Mouse (Mus musculus): ENCODE results near the gene Rnf10.

The Rnf10 gene

GRCm38 (mm10) chr5:115193669-115194625, 78.8 kb downstream of the Rnf10 start, which contains the start of gene Cabp1:
Gene Cabp1 (minus strand): TSS chr5:115194381.
- DNase-seq, result peak; percentile 61 to 86

GRCm38 (mm10) chr5:115193226-115193625, 79.5 kb downstream of the Rnf10 start:
- DNase-seq, result peak; percentile 77 to 83

DNA sequence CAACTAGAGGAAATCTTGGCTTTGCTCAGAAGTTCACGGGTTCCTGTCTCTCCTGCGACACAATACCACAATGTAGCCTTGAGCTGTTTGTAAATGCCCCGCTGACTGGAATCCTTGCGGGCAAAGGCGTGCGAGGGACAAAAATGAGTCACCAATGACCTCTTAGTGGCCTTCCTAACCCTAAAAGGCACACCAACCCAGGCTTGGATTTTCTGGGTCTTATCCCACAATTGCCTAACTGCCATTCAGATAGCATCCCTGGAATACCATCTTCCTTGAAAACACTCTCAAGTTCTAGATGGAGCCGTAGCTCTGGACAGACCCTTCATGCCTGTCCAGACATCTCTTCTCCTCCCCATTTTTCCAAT, 79.9 kb downstream of the Rnf10 start:
- DNase-seq, result no peak

DNA sequence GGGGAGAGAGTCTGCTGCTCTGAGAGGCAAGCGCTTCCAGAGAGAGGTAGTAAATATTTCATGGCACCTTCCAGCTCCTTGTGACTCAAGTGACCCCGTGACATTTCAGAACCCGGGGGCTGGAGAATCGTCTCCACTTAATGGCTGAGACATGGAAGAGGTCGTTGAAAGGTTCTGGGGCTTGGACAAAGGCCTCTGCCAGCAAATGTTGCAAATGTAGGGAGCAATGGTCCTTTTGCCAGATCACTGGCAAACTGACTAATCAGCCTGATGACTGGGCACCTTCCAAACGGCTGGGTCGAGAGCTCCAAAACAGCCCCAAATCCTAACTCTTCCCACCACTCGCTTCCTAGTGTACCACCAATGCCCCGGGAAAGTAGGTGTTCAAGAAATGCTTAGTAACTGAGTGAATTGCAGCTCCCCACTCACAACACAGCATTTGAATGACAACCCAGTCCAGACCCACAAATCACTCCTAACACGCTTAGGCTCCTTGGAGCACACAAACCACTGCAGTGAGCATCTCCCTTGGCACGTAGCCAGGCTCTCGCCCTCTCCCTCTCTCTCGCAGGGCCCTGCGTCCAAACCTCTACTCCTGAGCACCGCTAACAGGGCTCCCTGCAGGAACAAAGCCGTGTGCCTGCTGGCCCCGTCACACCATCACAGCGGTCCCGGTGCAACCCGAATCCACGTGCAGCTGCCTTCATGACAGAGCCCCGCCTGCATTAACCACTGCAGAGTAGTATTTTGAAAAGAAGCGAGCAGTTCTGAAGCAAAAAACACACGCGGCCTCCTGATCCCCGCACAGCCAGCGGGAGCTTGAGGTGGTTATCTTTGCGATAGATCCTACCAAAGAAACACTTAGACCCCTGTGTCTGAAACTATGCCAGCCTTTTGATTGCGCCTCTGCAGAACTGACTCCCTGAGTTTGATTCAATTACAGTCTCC, 80.5 kb downstream of the Rnf10 start:
- peak; percentile 53 to 71 for DNase-seq

Measured in cerebellum, postnatal 25 days (tissue).